Mouse (Mus musculus) CH12.LX (cell line): ENCODE results near the gene Pla2r1. TPM values are rescaled to one million over a fixed set of nuclear protein-coding genes. Genes with fewer than 3 reads are reported as not detected.

ENCODE experiments used
- DNase-seq: peaks from one replicate; pipeline ENCODE4 v3.0.0-alpha.2; 2013; ENCODE audit errors: extremely low read depth
- H3K27ac ChIP-seq: 2 replicates; pipeline ENCODE4 v1.5.1; 2012; ENCODE audit warnings: low read depth, mild to moderate bottlenecking, control low read depth, moderate library complexity; ENCODE audit not compliant: insufficient read depth
- H3K27me3 ChIP-seq: replicated peaks from 2 replicates; pipeline ENCODE3; 2012; ENCODE audit warnings: inconsistent platforms
- H3K36me3 ChIP-seq, 2 experiments: replicated peaks in 1 of 2; 2 replicates each; pipeline versions ENCODE3 to v1.6.1; 2012; ENCODE audit warnings: inconsistent platforms in 1 of 2, low read length in 1 of 2, mild to moderate bottlenecking in 1 of 2, mixed read lengths in 1 of 2, moderate library complexity in 1 of 2; ENCODE audit not compliant: control insufficient read depth in 1 of 2, insufficient read depth in 1 of 2
- H3K4me1 ChIP-seq, 2 experiments: 2 replicates each; pipeline ENCODE4 v1.6.1; 2012; ENCODE audit warnings: inconsistent platforms in 1 of 2, moderate library complexity in 1 of 2; ENCODE audit not compliant: insufficient read depth in 2 of 2, control insufficient read depth in 1 of 2
- H3K4me2 ChIP-seq: 2 replicates; pipeline ENCODE4 v1.6.1; 2012; ENCODE audit warnings: low read depth, mild to moderate bottlenecking, control low read depth; ENCODE audit not compliant: poor library complexity, insufficient read depth, severe bottlenecking
- H3K4me3 ChIP-seq, 3 experiments: fragments of 150-350 bp in 1 of 3; sonication (generic) in 1 of 3; replicated peaks in 1 of 3; 2 replicates each; pipeline versions ENCODE3 to v1.5.1; 2011 to 2012; ENCODE audit warnings: low read depth in 2 of 3, low read length in 2 of 3, mild to moderate bottlenecking in 2 of 3, moderate library complexity in 2 of 3, control low read depth in 1 of 3, improper control_type of control experiment in 1 of 3, inconsistent platforms in 1 of 3, mixed read lengths in 1 of 3; ENCODE audit not compliant: poor library complexity in 1 of 3
- H3K79me2 ChIP-seq: replicated peaks from 2 replicates; pipeline ENCODE4 v1.6.1; 2012; ENCODE audit warnings: mild to moderate bottlenecking, moderate library complexity; ENCODE audit not compliant: control insufficient read depth, poor library complexity, insufficient read depth, severe bottlenecking; ENCODE audit errors: extremely low read depth
- H3K9ac ChIP-seq: 2 replicates; pipeline ENCODE4 v1.6.1; 2012; ENCODE audit warnings: low read depth, mild to moderate bottlenecking, control low read depth, moderate library complexity; ENCODE audit not compliant: insufficient read depth
- H3K9me3 ChIP-seq: replicated peaks from 2 replicates; pipeline ENCODE3; 2012; ENCODE audit warnings: low read length, inconsistent platforms, mixed read lengths
- BHLHE40 ChIP-seq: IDR thresholded peaks from 2 replicates; pipeline ENCODE4 v1.6.1; 2011; ENCODE audit warnings: mild to moderate bottlenecking, low read depth, low read length, improper control_type of control experiment
- CHD1 ChIP-seq: IDR thresholded peaks from 2 replicates; pipeline ENCODE4 v1.6.1; 2012; ENCODE audit warnings: low read depth, low read length, improper control_type of control experiment, inconsistent platforms
- CHD2 ChIP-seq: IDR thresholded peaks from 2 replicates; pipeline ENCODE4 v1.6.1; 2011; ENCODE audit warnings: low read length, improper control_type of control experiment
- CTCF ChIP-seq, 2 experiments: IDR thresholded peaks in 1 of 2; conservative IDR thresholded peaks in 1 of 2; 2 replicates each; pipeline ENCODE4 v1.5.1; 2011 to 2012; ENCODE audit warnings: low read depth in 2 of 2, low read length in 2 of 2, improper control_type of control experiment in 1 of 2, inconsistent platforms in 1 of 2, mild to moderate bottlenecking in 1 of 2, moderate library complexity in 1 of 2
- E2F4 ChIP-seq: IDR thresholded peaks from 2 replicates; pipeline ENCODE4 v1.6.1; 2011; ENCODE audit warnings: low read depth, low read length, improper control_type of control experiment; ENCODE audit not compliant: insufficient replicate concordance
- ELF1 ChIP-seq: IDR thresholded peaks from 2 replicates; pipeline ENCODE4 v1.6.1; 2014; ENCODE audit warnings: low read depth, mild to moderate bottlenecking, inconsistent platforms, low read length, improper control_type of control experiment
- ETS1 ChIP-seq: conservative IDR thresholded peaks from 2 replicates; pipeline ENCODE4 v1.6.1; 2012; ENCODE audit warnings: low read depth, mild to moderate bottlenecking, inconsistent platforms, low read length, improper control_type of control experiment, moderate library complexity
- GABPA ChIP-seq: IDR thresholded peaks from 2 replicates; pipeline ENCODE4 v1.6.1; 2012; ENCODE audit warnings: low read depth, low read length, improper control_type of control experiment, inconsistent platforms; ENCODE audit not compliant: insufficient replicate concordance
- JUN ChIP-seq: IDR thresholded peaks from 2 replicates; pipeline ENCODE4 v1.6.1; 2011; ENCODE audit warnings: low read depth, mild to moderate bottlenecking, low read length, improper control_type of control experiment, moderate library complexity; ENCODE audit not compliant: insufficient read depth
- MAFK ChIP-seq: IDR thresholded peaks from 2 replicates; pipeline ENCODE4 v1.6.1; 2011; ENCODE audit warnings: low read length, improper control_type of control experiment; ENCODE audit not compliant: insufficient replicate concordance
- MXI1 ChIP-seq: IDR thresholded peaks from 2 replicates; pipeline ENCODE4 v1.6.1; 2011; ENCODE audit warnings: mild to moderate bottlenecking, low read depth, low read length, improper control_type of control experiment
- MYC ChIP-seq: IDR thresholded peaks from 2 replicates; pipeline ENCODE4 v1.6.1; 2011; ENCODE audit warnings: low read depth, mild to moderate bottlenecking, improper control_type of control experiment, low read length
- NELFE ChIP-seq: IDR thresholded peaks from 2 replicates; pipeline ENCODE4 v1.6.1; 2011; ENCODE audit warnings: low read depth, low read length, improper control_type of control experiment
- PAX5 ChIP-seq: IDR thresholded peaks from 2 replicates; pipeline ENCODE4 v1.6.1; 2012; ENCODE audit warnings: low read length, inconsistent platforms, mixed read lengths
- POLR2A ChIP-seq: IDR thresholded peaks from 2 replicates; pipeline ENCODE4 v1.6.1; 2011; ENCODE audit warnings: low read depth, mild to moderate bottlenecking, improper control_type of control experiment, low read length
- RAD21 ChIP-seq: IDR thresholded peaks from 2 replicates; pipeline ENCODE4 v1.6.1; 2011; ENCODE audit warnings: low read depth, mild to moderate bottlenecking, low read length, improper control_type of control experiment, moderate library complexity
- RCOR1 ChIP-seq: conservative IDR thresholded peaks from 2 replicates; pipeline ENCODE4 v1.6.1; 2012; ENCODE audit warnings: low read depth, mild to moderate bottlenecking, inconsistent platforms, low read length, improper control_type of control experiment
- SMC3 ChIP-seq: IDR thresholded peaks from 2 replicates; pipeline ENCODE4 v1.6.1; 2011; ENCODE audit warnings: low read depth, low read length, improper control_type of control experiment
- TBP ChIP-seq: conservative IDR thresholded peaks from 2 replicates; pipeline ENCODE4 v1.6.1; 2011; ENCODE audit warnings: low read depth, low read length, improper control_type of control experiment
- UBTF ChIP-seq: IDR thresholded peaks from 2 replicates; pipeline ENCODE4 v1.6.1; 2012; ENCODE audit warnings: low read depth, mild to moderate bottlenecking, inconsistent platforms, low read length, improper control_type of control experiment, moderate library complexity
- USF1 ChIP-seq: IDR thresholded peaks from 2 replicates; pipeline ENCODE4 v1.6.1; 2014; ENCODE audit warnings: low read depth, mild to moderate bottlenecking, inconsistent platforms, low read length, improper control_type of control experiment
- USF2 ChIP-seq: conservative IDR thresholded peaks from 2 replicates; pipeline ENCODE4 v1.6.1; 2011; ENCODE audit warnings: low read depth, low read length, improper control_type of control experiment
- ZC3H11A ChIP-seq: IDR thresholded peaks from 2 replicates; pipeline ENCODE4 v1.6.1; 2012; ENCODE audit warnings: low read depth, mild to moderate bottlenecking, inconsistent platforms, low read length, improper control_type of control experiment
- ZKSCAN1 ChIP-seq: IDR thresholded peaks from 2 replicates; pipeline ENCODE4 v1.6.1; 2012; ENCODE audit warnings: low read depth, inconsistent platforms, low read length, improper control_type of control experiment, borderline replicate concordance
- ZMIZ1 ChIP-seq: IDR thresholded peaks from 2 replicates; pipeline ENCODE4 v1.6.1; 2012; ENCODE audit warnings: low read depth, mild to moderate bottlenecking, inconsistent platforms, low read length, improper control_type of control experiment
- ZNF384 ChIP-seq: IDR thresholded peaks from 2 replicates; pipeline ENCODE4 v1.6.1; 2012; ENCODE audit warnings: low read depth, low read length, improper control_type of control experiment, inconsistent platforms
- dilution Hi-C: fragments of 300-500 bp; cut with MboI; formaldehyde crosslinking; loops from 2 replicates; pipeline ENCODE4 v1.14.3; 2020; ENCODE audit warnings: low sequenced_read_pairs; ENCODE audit not compliant: extremely low pct_unique_long_range_greater_than_20kb, extremely low pct_ligation_motif_present
- in situ Hi-C: fragments of 300-500 bp; cut with MboI; formaldehyde crosslinking; loops from 3 replicates; pipeline ENCODE4 v1.14.3; 2019; ENCODE audit warnings: low sequenced_read_pairs, low pct_ligation_motif_present, low pct_unique_long_range_greater_than_20kb, mixed read lengths
- polyA plus RNA-seq: library from polyadenylated mRNA; unstranded; fragments of >175 nt; gene quantifications from 2 replicates; pipeline ENCODE4 v1.2.1, GENCODE M21; 2012; ENCODE audit warnings: low read depth; ENCODE audit not compliant: insufficient read length
- total RNA-seq, 2 experiments: library from RNA; depleted of rRNA; stranded (reverse); fragments of 300-350 nt in 1 of 2; fragments of >200 nt in 1 of 2; gene quantifications; 2 replicates each; pipeline ENCODE4 v1.2.3; 2012 to 2014

Pla2r1 gene
- total and polyA plus RNA-seq, 3 experiments, result not detected

DNA sequence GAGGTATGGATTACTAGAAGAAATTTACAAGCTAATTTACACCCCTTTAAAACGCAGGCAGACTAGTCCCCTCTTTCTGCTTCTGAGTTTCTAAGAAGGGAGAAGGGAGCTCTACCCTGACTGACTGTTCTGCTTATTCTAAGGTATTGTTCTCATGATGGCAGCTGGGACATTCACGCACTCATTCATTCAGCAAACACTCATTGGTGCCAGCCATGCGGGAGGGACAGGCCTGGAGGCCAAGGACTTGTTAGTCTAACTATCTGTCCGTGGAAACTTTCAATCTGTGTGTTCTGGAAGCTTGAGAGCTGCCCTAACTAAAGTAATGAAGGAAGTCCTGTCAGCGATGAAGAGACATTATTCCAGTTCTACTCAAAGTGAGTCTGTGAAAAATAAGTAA lies 14.4 kb downstream of the Pla2r1 start:
- H3K9me3 ChIP-seq, result no peaks in the 10 kb centered on the region
- dilution Hi-C loops, result no loop called here
- H3K27me3 ChIP-seq, result no peaks in the 10 kb centered on the region
- no peaks in the 10 kb centered on the region for H3K4me1 ChIP-seq
- H3K9ac ChIP-seq, result no peak overlapping the region
- no peaks in the 10 kb centered on the region for H3K36me3 ChIP-seq
- H3K27ac ChIP-seq, result no peak overlapping the region
- H3K4me2 ChIP-seq, result no peak overlapping the region
- H3K4me3 ChIP-seq, result no peak overlapping the region
- in situ Hi-C loops, result no loop called here
- no peaks in the 10 kb centered on the region for H3K79me2 ChIP-seq
- TF ChIP-seq ZKSCAN1 (no peak), JUN (no peak), MXI1 (no peak), CTCF (conservative IDR thresholded peaks at IDR 0.05 in 1 of 2, IDR thresholded peaks at IDR 0.05 in 1 of 2; ENCODE audit: low read depth in 2 of 2, low read length in 2 of 2) (no peak), PAX5 (no peak), CHD1 (no peak), RAD21 (no peak), MAFK (no peak), POLR2A (no peak), ETS1 (no peak), ZNF384 (no peak), TBP (no peak), GABPA (no peak), ELF1 (no peak), CHD2 (no peak), NELFE (no peak), E2F4 (no peak), SMC3 (no peak)
- no peak for DNase-seq

DNA sequence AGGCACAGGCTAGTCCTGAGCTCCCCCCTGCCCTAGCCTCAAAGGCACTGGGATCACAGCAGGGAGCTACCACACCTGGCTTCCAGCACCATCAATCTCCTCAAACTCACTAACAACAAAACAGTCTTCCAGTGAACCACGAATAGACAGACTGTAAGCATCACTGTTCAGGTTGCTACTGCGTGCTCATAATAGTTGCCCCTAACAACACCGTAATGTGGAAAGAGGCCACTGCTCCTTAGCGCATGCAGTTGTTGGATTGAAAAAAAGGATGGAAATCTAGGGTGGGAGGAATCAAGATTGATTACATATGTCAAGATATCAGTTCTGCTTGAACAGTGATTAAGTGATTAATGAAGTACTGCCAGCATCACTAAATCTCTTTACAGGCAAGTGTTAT lies 14.8 kb downstream of the Pla2r1 start:
- H3K9me3 ChIP-seq, result no peaks in the 10 kb centered on the region
- H3K36me3 ChIP-seq, result no peaks in the 10 kb centered on the region
- no peak overlapping the region for H3K27ac ChIP-seq
- in situ Hi-C loops, result no loop called here
- no peak for TF ChIP-seq NELFE
- no peak for TF ChIP-seq ZMIZ1
- TF ChIP-seq USF2, result no peak
- TF ChIP-seq BHLHE40, result no peak
- TF ChIP-seq SMC3, result no peak
- no peak for TF ChIP-seq UBTF
- no peak for TF ChIP-seq MAFK
- TF ChIP-seq USF1, result no peak
- no peak for TF ChIP-seq RAD21
- no peak for TF ChIP-seq ZC3H11A
- no peak for TF ChIP-seq RCOR1
- TF ChIP-seq POLR2A, result no peak
- TF ChIP-seq ZNF384, result no peak
- TF ChIP-seq MYC, result no peak
- no peak for TF ChIP-seq GABPA
- no peak for DNase-seq
- H3K4me2 ChIP-seq, result no peak overlapping the region
- no peaks in the 10 kb centered on the region for H3K27me3 ChIP-seq
- no peaks in the 10 kb centered on the region for H3K79me2 ChIP-seq
- no peaks in the 10 kb centered on the region for H3K4me1 ChIP-seq
- dilution Hi-C loops, result no loop called here
- no peak overlapping the region for H3K4me3 ChIP-seq
- H3K9ac ChIP-seq, result no peak overlapping the region
